ENCODE assay signal across 9 mouse cellular contexts in genomic region chr1:51719897-51720673, GRCm38 (mm10).
DNase-seq lines count a peak whose midpoint lies in the region; ATAC-seq and TF ChIP-seq lines count a peak whose summit lies in the region.
"Had no signal": no experiment of that assay in that cellular context is flagged by ENCODE, and none has a peak within 500 bp of the region (broad histone marks: within the 10 kb centered on the region; RNA-seq: fewer than 3 reads in every experiment).

No protein-coding gene starts in this region.

- no peak for TF ChIP-seq CTCF in liver, postnatal 0 days (IDR thresholded peaks at IDR 0.05; ENCODE audit: low read depth)

- H3K27ac ChIP-seq in hindbrain, embryonic 16.5 days (ENCODE audit: low read depth, low read length): no peak overlapping the region
- H3K27ac ChIP-seq in hindbrain, embryonic 11.5 days (ENCODE audit: low read depth, low read length): no peak overlapping the region
- no peak overlapping the region for H3K27ac ChIP-seq in liver, postnatal 0 days (ENCODE audit: low read depth)

- WGBS in hindbrain, embryonic 16.5 days: 47% methylated on average over 9 of the region's 9 CpGs
- WGBS in hindbrain, embryonic 11.5 days: 72% methylated on average over 9 of the region's 9 CpGs
- WGBS in liver, postnatal 0 days (ENCODE audit: insufficient replicate concordance): 64% methylated on average over 9 of the region's 9 CpGs

- DNase-seq in hindbrain, embryonic 11.5 days (ENCODE audit: low spot score): no peak
- peak; percentile 35 for DNase-seq in adrenal gland, postnatal 25 days
- peak; percentile 74 for DNase-seq in kidney, adult 9 months
- peak; percentile 34 for DNase-seq in liver, postnatal 0 days
- DNase-seq in heart, postnatal 25 days (ENCODE audit: low spot score): no peak
- DNase-seq in gastrocnemius, postnatal 25 days: no peak
- no peak for DNase-seq in ovary, adult 18-20 months (ENCODE audit: low spot score)

- intact Hi-C loops in heart, postnatal 25 days (cut with DNase I): no loop called here

- no peaks in the 10 kb centered on the region for H3K27me3 ChIP-seq in hindbrain, embryonic 16.5 days (replicated peaks; ENCODE audit: control insufficient read depth, insufficient read depth, low read length)
- no peaks in the 10 kb centered on the region for H3K27me3 ChIP-seq in hindbrain, embryonic 11.5 days (ENCODE audit: control insufficient read depth, insufficient read depth, low read length)
- no peaks in the 10 kb centered on the region for H3K27me3 ChIP-seq in liver, postnatal 0 days (ENCODE audit: insufficient read depth, low read length)

- peak; percentile 67; the same call in 1 of the 2 replicates for ATAC-seq in hindbrain, embryonic 16.5 days
- ATAC-seq in hindbrain, embryonic 11.5 days (ENCODE audit: low FRiP score): no peak
- peak; percentile 97 for ATAC-seq in liver, postnatal 0 days

- peaks cover 4% of the 10 kb centered on the region; the same call in 1 of the 2 replicates for H3K4me1 ChIP-seq in hindbrain, embryonic 16.5 days (ENCODE audit: control insufficient read depth, insufficient read depth, low read depth, low read length)
- no peaks in the 10 kb centered on the region for H3K4me1 ChIP-seq in hindbrain, embryonic 11.5 days (replicated peaks; ENCODE audit: control insufficient read depth, insufficient read depth, low read length)
- no peaks in the 10 kb centered on the region for H3K4me1 ChIP-seq in liver, postnatal 0 days (ENCODE audit: insufficient read depth)

- H3K4me2 ChIP-seq in hindbrain, embryonic 16.5 days (ENCODE audit: low read length): no peak overlapping the region
- no peak overlapping the region for H3K4me2 ChIP-seq in hindbrain, embryonic 11.5 days (replicated peaks; ENCODE audit: low read depth, low read length)
- peak overlapping the region; percentile 27 for H3K4me2 ChIP-seq in liver, postnatal 0 days (ENCODE audit: low read depth, low read length)

- no peak for TF ChIP-seq EP300 in liver, postnatal 0 days (IDR thresholded peaks at IDR 0.05; ENCODE audit: low read depth)

- H3K9ac ChIP-seq in hindbrain, embryonic 16.5 days (ENCODE audit: low read depth, low read length): no peak overlapping the region
- H3K9ac ChIP-seq in hindbrain, embryonic 11.5 days (ENCODE audit: low read depth, low read length): no peak overlapping the region
- no peak overlapping the region for H3K9ac ChIP-seq in liver, postnatal 0 days (replicated peaks)

- no peaks in the 10 kb centered on the region for H3K36me3 ChIP-seq in hindbrain, embryonic 16.5 days (ENCODE audit: control insufficient read depth, insufficient read depth, low read length)
- H3K36me3 ChIP-seq in hindbrain, embryonic 11.5 days (ENCODE audit: control insufficient read depth, insufficient read depth, low read length): no peaks in the 10 kb centered on the region
- H3K36me3 ChIP-seq in liver, postnatal 0 days (replicated peaks; ENCODE audit: insufficient read depth, low read length): no peaks in the 10 kb centered on the region
- H3K36me3 ChIP-seq: G1E had no signal

- H3K4me3 ChIP-seq in hindbrain, embryonic 16.5 days (ENCODE audit: low read length): no peak overlapping the region
- no peak overlapping the region for H3K4me3 ChIP-seq in hindbrain, embryonic 11.5 days (ENCODE audit: low read depth, low read length)
- no peak overlapping the region for H3K4me3 ChIP-seq in liver, postnatal 0 days (ENCODE audit: low read depth, low read length)

- no peaks in the 10 kb centered on the region for H3K9me3 ChIP-seq in hindbrain, embryonic 16.5 days (ENCODE audit: control insufficient read depth, low read length)
- no peaks in the 10 kb centered on the region for H3K9me3 ChIP-seq in hindbrain, embryonic 11.5 days (ENCODE audit: control insufficient read depth, low read length)
- no peaks in the 10 kb centered on the region for H3K9me3 ChIP-seq in liver, postnatal 0 days (ENCODE audit: low read length)
- H3K9me3 ChIP-seq: G1E had no signal

Comparison
In these comparisons a context has a peak if more than half of its experiments do, and no peak if none do; other contexts are left out.
1. DNase-seq: peak in adrenal gland, postnatal 25 days (single experiment), kidney, adult 9 months (single experiment) and liver, postnatal 0 days (single experiment); none in hindbrain, embryonic 11.5 days (single experiment), heart, postnatal 25 days (single experiment), gastrocnemius, postnatal 25 days (single experiment) and ovary, adult 18-20 months (single experiment).